Mouse (Mus musculus) layer of hippocampus, adult 9-10 months (tissue): ENCODE data around the gene Gm7534.
"Not testable (repeated sequence)": the region's sequence is repeated elsewhere in the genome, so short reads cannot be mapped to it uniquely, and the experiment has no call there.

ENCODE experiments used
- DNase-seq: peaks from one replicate; pipeline ENCODE4 v3.0.0; 2022; ENCODE audit warnings: low spot score

Gm7534 gene

GRCm38 (mm10) chr4:134203340-134203896, 614 bp upstream of the Gm7534 start:
- DNase-seq = no peak

GRCm38 (mm10) chr4:134199371-134199770, 3.4 kb downstream of the Gm7534 start:
- DNase-seq = no peak

- DNase-seq = no peak
Observed at GRCm38 (mm10) chr4:134186268-134186667, 16.5 kb downstream of the Gm7534 start.

GRCm38 (mm10) chr4:134185569-134185968, 17.2 kb downstream of the Gm7534 start:
- no peak for DNase-seq

GRCm38 (mm10) chr4:134183711-134184110, 19.1 kb downstream of the Gm7534 start:
- DNase-seq = no peak

- no peak for DNase-seq
Observed at GRCm38 (mm10) chr4:134181825-134182224, 21.0 kb downstream of the Gm7534 start.

- DNase-seq = no peak
Observed at GRCm38 (mm10) chr4:134181112-134181511, 21.7 kb downstream of the Gm7534 start.

GRCm38 (mm10) chr4:134172391-134172790, 30.4 kb downstream of the Gm7534 start:
- no peak for DNase-seq

- DNase-seq = no peak
Observed at GRCm38 (mm10) chr4:134166906-134167305, 35.9 kb downstream of the Gm7534 start.

GRCm38 (mm10) chr4:134165548-134166465, 37.0 kb downstream of the Gm7534 start:
- DNase-seq = no peak

GRCm38 (mm10) chr4:134165024-134165423, 37.8 kb downstream of the Gm7534 start:
- no peak for DNase-seq

GRCm38 (mm10) chr4:134164591-134164990, 38.2 kb downstream of the Gm7534 start:
- no peak for DNase-seq

GRCm38 (mm10) chr4:134160071-134160470, 42.7 kb downstream of the Gm7534 start:
- not testable (repeated sequence) for DNase-seq

- DNase-seq = no peak
Observed at GRCm38 (mm10) chr4:134158774-134159173, 44.0 kb downstream of the Gm7534 start.

- DNase-seq = no peak
Observed at GRCm38 (mm10) chr4:134157558-134157957, 45.2 kb downstream of the Gm7534 start.

GRCm38 (mm10) chr4:134156744-134157143, 46.1 kb downstream of the Gm7534 start:
- DNase-seq = no peak

- DNase-seq = no peak
Observed at GRCm38 (mm10) chr4:134155961-134156465, 46.8 kb downstream of the Gm7534 start.

- DNase-seq = no peak
Observed at GRCm38 (mm10) chr4:134155531-134155930, 47.3 kb downstream of the Gm7534 start.

- DNase-seq = no peak
Observed at GRCm38 (mm10) chr4:134154354-134154753, 48.5 kb downstream of the Gm7534 start.

- no peak for DNase-seq
Observed at GRCm38 (mm10) chr4:134153656-134154055, 49.1 kb downstream of the Gm7534 start.

GRCm38 (mm10) chr4:134152112-134152511, 50.7 kb downstream of the Gm7534 start:
- no peak for DNase-seq

GRCm38 (mm10) chr4:134149389-134149788, 53.4 kb downstream of the Gm7534 start:
- DNase-seq = no peak

- not testable (repeated sequence) for DNase-seq
Observed at GRCm38 (mm10) chr4:134144297-134144696, 58.5 kb downstream of the Gm7534 start.
